Mouse (Mus musculus) spleen, adult 2 months (tissue): ENCODE measurements around the gene Kxd1. TPM values are rescaled to one million over a fixed set of nuclear protein-coding genes. Genes with fewer than 3 reads are reported as not detected.

Experiments used
- DNase-seq, 2 experiments: peaks; one replicate each; pipeline versions ENCODE4 v3.0.0 to v3.0.0-alpha.2; 2012 to 2021; ENCODE audit warnings: low spot score in 2 of 2, low read depth in 1 of 2
- H3K27ac ChIP-seq: fragments of 200-500 bp; 2 replicates; pipeline ENCODE4 v1.5.1; 2012; ENCODE audit warnings: low read length, inconsistent platforms; ENCODE audit not compliant: insufficient read depth
- H3K27me3 ChIP-seq: fragments of 200-500 bp; 2 replicates; pipeline ENCODE4 v1.6.1; 2012; ENCODE audit warnings: mild to moderate bottlenecking, moderate library complexity, low read length, inconsistent platforms; ENCODE audit not compliant: control insufficient read depth, insufficient read depth
- H3K36me3 ChIP-seq: fragments of 200-500 bp; 2 replicates; pipeline ENCODE4 v1.6.1; 2012; ENCODE audit warnings: mild to moderate bottlenecking, low read length, inconsistent platforms; ENCODE audit not compliant: control insufficient read depth, insufficient read depth
- H3K4me1 ChIP-seq: fragments of 200-500 bp; 2 replicates; pipeline ENCODE4 v1.6.1; 2011; ENCODE audit warnings: inconsistent platforms; ENCODE audit not compliant: control insufficient read depth, insufficient read depth, insufficient read length
- H3K4me3 ChIP-seq: fragments of 200-500 bp; 2 replicates; pipeline ENCODE4 v1.5.1; 2011; ENCODE audit warnings: mild to moderate bottlenecking, inconsistent platforms; ENCODE audit not compliant: insufficient read depth, insufficient read length; ENCODE audit errors: extremely low read depth
- CTCF ChIP-seq: fragments of 200-500 bp; IDR thresholded peaks from 2 replicates; pipeline ENCODE4 v1.5.1; 2011; ENCODE audit warnings: mild to moderate bottlenecking, inconsistent platforms; ENCODE audit not compliant: insufficient read depth, insufficient read length, insufficient replicate concordance; ENCODE audit errors: extremely low read depth
- POLR2A ChIP-seq: fragments of 200-500 bp; IDR thresholded peaks from 2 replicates; pipeline ENCODE4 v1.6.1; 2011; ENCODE audit warnings: low read depth, low read length, inconsistent platforms
- WGBS: fragments of 180-500 bp; shearing (Covaris S2); methylation state at CpG from one replicate; pipeline ENCODE4 v1.1.7; 2018; 5-methylcytosine and 5-hydroxymethylcytosine counted together
- polyA plus RNA-seq: library from polyadenylated mRNA; depleted of rRNA; stranded (reverse); fragments of >200 nt; gene quantifications from 2 replicates; pipeline ENCODE4 v1.2.3, GENCODE M21; 2012

Kxd1 gene
- polyA plus RNA-seq, 1 experiment, result 50.2 TPM

GRCm38 (mm10) chr8:70495001-70495770 lies 32.6 kb downstream of the Kxd1 start:
- no peaks in the 10 kb centered on the region for H3K36me3 ChIP-seq
- TF ChIP-seq POLR2A, result no peak
- TF ChIP-seq CTCF, result no peak
- H3K27ac ChIP-seq, result no peak overlapping the region
- DNase-seq, result no peak
- no peak overlapping the region for H3K4me3 ChIP-seq
- WGBS, result 21% methylated on average over 20 of the region's 21 CpGs
- H3K27me3 ChIP-seq, result peaks cover 39% of the 10 kb centered on the region
- H3K4me1 ChIP-seq, result peaks cover 16% of the 10 kb centered on the region

GRCm38 (mm10) chr8:70494416-70494945 lies 33.3 kb downstream of the Kxd1 start:
- 3% methylated on average over 28 of the region's 28 CpGs for WGBS
- TF ChIP-seq CTCF (no peak), POLR2A (no peak)
- peak overlapping the region; percentile 28; the same call in 1 of the 2 replicates for H3K4me3 ChIP-seq

GRCm38 (mm10) chr8:70493692-70494415 lies 33.9 kb downstream of the Kxd1 start:
- Histone ChIP-seq H3K4me3 (no peak overlapping the region), H3K4me1 (peaks cover 23% of the 10 kb centered on the region), H3K27ac (no peak overlapping the region), H3K27me3 (peaks cover 45% of the 10 kb centered on the region), H3K36me3 (no peaks in the 10 kb centered on the region)
- 2% methylated on average over 47 of the region's 47 CpGs for WGBS
- TF ChIP-seq POLR2A (no peak), CTCF (no peak)
- no peak for DNase-seq

More at GRCm38 (mm10) chr8:70494416-70494945, 33.3 kb downstream of the Kxd1 start:
- DNase-seq, result no peak
- Histone ChIP-seq H3K27me3 (peaks cover 43% of the 10 kb centered on the region), H3K36me3 (no peaks in the 10 kb centered on the region), H3K27ac (no peak overlapping the region), H3K4me1 (peaks cover 19% of the 10 kb centered on the region)

GRCm38 (mm10) chr8:70492664-70493640 lies 34.8 kb downstream of the Kxd1 start, which contains the start of gene Crlf1:
TSS of gene Crlf1 (plus strand) at chr8:70493158.
- Histone ChIP-seq H3K27me3 (peaks cover 53% of the 10 kb centered on the region), H3K4me1 (peaks cover 23% of the 10 kb centered on the region), H3K27ac (no peak within 1 kb of the TSS), H3K4me3 (peak within 1 kb of the TSS; percentile 6; the same call in 1 of the 2 replicates), H3K36me3 (no peaks in the 10 kb centered on the region)
- DNase-seq, result no peak
- TF ChIP-seq CTCF (no peak), POLR2A (no peak)
- 2% methylated on average over 82 of the region's 93 CpGs for WGBS

- Histone ChIP-seq H3K27me3 (peaks cover 57% of the 10 kb centered on the region), H3K36me3 (no peaks in the 10 kb centered on the region), H3K4me3 (no peak overlapping the region), H3K4me1 (peaks cover 23% of the 10 kb centered on the region), H3K27ac (no peak overlapping the region)
- no peak for TF ChIP-seq CTCF
- TF ChIP-seq POLR2A, result no peak
- 6% methylated on average over 20 of the region's 20 CpGs for WGBS
- DNase-seq, result no peak
These were observed 36.8 kb downstream of the Kxd1 start for GRCm38 (mm10) chr8:70490880-70491495.
